Mouse (Mus musculus) Patski (cell line): Measurements from ENCODE around the gene Vsig10l. TPM values are rescaled to one million over a fixed set of nuclear protein-coding genes. Genes with fewer than 3 reads are reported as not detected.

Experiments used
- ATAC-seq: fragments of 100-300 bp; one replicate; pipeline ENCODE4 v1.8.0; 2021
- CTCF ChIA-PET: fragments of 350-600 bp; sonication (Branson Sonifier 250); formaldehyde crosslinking; loops from one replicate; lab custom pipeline; 2022; ENCODE audit warnings: inconsistent platforms; lab: Charles Lee
- POLR2A ChIA-PET: fragments of 350-600 bp; sonication (Branson Sonifier 250); formaldehyde crosslinking; loops from one replicate; lab custom pipeline; 2022; ENCODE audit warnings: antibody characterized with exemption, inconsistent platforms; lab: Charles Lee
- DNase-seq: peaks from one replicate; pipeline ENCODE4 v3.0.0-alpha.2; 2011; ENCODE audit warnings: low read depth, low spot score
- H3K27me3 ChIP-seq: fragments of 371-371 bp; one replicate; pipeline ENCODE4 v1.5.1; 2021
- CTCF ChIP-seq: fragments of 100-300 bp; IDR thresholded peaks from one replicate; pipeline ENCODE4 v1.5.1; 2021
- in situ Hi-C: fragments of 300-500 bp; cut with MboI; formaldehyde crosslinking; loops from 3 replicates; pipeline ENCODE4 v1.11.1; 2018; ENCODE audit warnings: low pct_unique_long_range_greater_than_20kb, mixed read lengths
- polyA plus RNA-seq: library from polyadenylated mRNA; unstranded; gene quantifications from one replicate; pipeline ENCODE4 v1.2.3, GENCODE M21; 2021

Vsig10l gene
- polyA plus RNA-seq, 1 experiment from 2014 or later = 4.0 TPM

- ChIA-PET CTCF (no interaction called here), POLR2A (no interaction called here)
- ATAC-seq = no peak
- no peak for TF ChIP-seq CTCF
- no peak for DNase-seq
- in situ Hi-C loops = no loop called here
- no peaks in the 10 kb centered on the region for H3K27me3 ChIP-seq
Measured at GRCm38 (mm10) chr7:43518341-43518740, 55.4 kb downstream of the Vsig10l start.

Other genes starting within 250 kb of the Vsig10l start
- 14.0 TPM for gene Zfp715, start 149.9 kb upstream of the Vsig10l start, polyA plus RNA-seq
- not detected for gene Siglecf, start 111.8 kb upstream of the Vsig10l start, polyA plus RNA-seq
- gene Siglecg, start 54.9 kb upstream of the Vsig10l start, polyA plus RNA-seq = 0.56 TPM
- not detected for gene Lim2, start 35.5 kb upstream of the Vsig10l start, polyA plus RNA-seq
- 0.23 TPM for gene Nkg7, start 26.1 kb upstream of the Vsig10l start, polyA plus RNA-seq
- gene Cldnd2, start 22.4 kb upstream of the Vsig10l start, polyA plus RNA-seq = not detected
- 214 TPM for gene Etfb, start 19.1 kb upstream of the Vsig10l start, polyA plus RNA-seq
- gene Gm45233, start 19.0 kb upstream of the Vsig10l start, polyA plus RNA-seq = 0.50 TPM
- 5.7 TPM for gene Iglon5, start 26.9 kb downstream of the Vsig10l start, polyA plus RNA-seq
- not detected for gene 4931406B18Rik, start 42.8 kb downstream of the Vsig10l start, polyA plus RNA-seq
- 0.06 TPM for gene Cd33, start 81.3 kb downstream of the Vsig10l start, polyA plus RNA-seq
- 3.2 TPM for gene Zfp658, start 99.1 kb downstream of the Vsig10l start, polyA plus RNA-seq
- 8.7 TPM for gene Zfp719, start 116.5 kb downstream of the Vsig10l start, polyA plus RNA-seq
- 1.1 TPM for gene Zfp819, start 144.0 kb downstream of the Vsig10l start, polyA plus RNA-seq
- 0.06 TPM for gene Ceacam18, start 171.6 kb downstream of the Vsig10l start, polyA plus RNA-seq
- 0.17 TPM for gene Siglece, start 197.0 kb downstream of the Vsig10l start, polyA plus RNA-seq
- 10.0 TPM for gene Ctu1, start 208.9 kb downstream of the Vsig10l start, polyA plus RNA-seq
- gene Klk14, start 227.3 kb downstream of the Vsig10l start, polyA plus RNA-seq = not detected
- not detected for gene Klk13, start 249.4 kb downstream of the Vsig10l start, polyA plus RNA-seq